Mouse (Mus musculus) midbrain, embryonic 14.5 days (tissue): Measurements from ENCODE around the gene Anks1b. TPM values are rescaled to one million over a fixed set of nuclear protein-coding genes. Genes with fewer than 3 reads are reported as not detected.
A peak's percentile ranks its signal among the peaks of the same experiment; 100 is the strongest.

ENCODE experiments used
- ATAC-seq: fragments of 200-750 bp; cut with Nextera tagmentation; 2 replicates; pipeline ENCODE4 v1.8.0; 2017; ENCODE audit warnings: moderate number of reproducible peaks, moderate library complexity; ENCODE audit not compliant: low FRiP score, low TSS enrichment
- DNase-seq: peaks from one replicate; pipeline ENCODE4 v3.0.0-alpha.2; 2015
- H3K27ac ChIP-seq: fragments of 300-500 bp; sonication (generic); replicated peaks from 2 replicates; pipeline ENCODE4 v1.5.1; 2014; ENCODE audit warnings: mild to moderate bottlenecking, low read depth, low read length, moderate library complexity
- H3K27me3 ChIP-seq: fragments of 300-500 bp; sonication (generic); 2 replicates; pipeline ENCODE4 v1.6.1; 2014; ENCODE audit warnings: low read length, control low read depth, mixed read lengths; ENCODE audit not compliant: control insufficient read depth, insufficient read depth
- H3K36me3 ChIP-seq: fragments of 300-500 bp; sonication (generic); 2 replicates; pipeline ENCODE4 v1.6.1; 2014; ENCODE audit warnings: low read length, control low read depth; ENCODE audit not compliant: control insufficient read depth, insufficient read depth
- H3K4me1 ChIP-seq: fragments of 300-500 bp; sonication (generic); 2 replicates; pipeline ENCODE4 v1.6.1; 2014; ENCODE audit warnings: mild to moderate bottlenecking, antibody characterized with exemption, low read length, control low read depth; ENCODE audit not compliant: control insufficient read depth, insufficient read depth
- H3K4me2 ChIP-seq: fragments of 300-500 bp; sonication (generic); 2 replicates; pipeline ENCODE4 v1.6.1; 2014; ENCODE audit warnings: mild to moderate bottlenecking, low read length, moderate library complexity
- H3K4me3 ChIP-seq: fragments of 300-500 bp; sonication (generic); replicated peaks from 2 replicates; pipeline ENCODE4 v1.5.1; 2014; ENCODE audit warnings: low read depth, low read length
- H3K9ac ChIP-seq: fragments of 300-500 bp; sonication (generic); replicated peaks from 2 replicates; pipeline ENCODE4 v1.6.1; 2014; ENCODE audit warnings: mild to moderate bottlenecking, low read length, moderate library complexity
- H3K9me3 ChIP-seq: fragments of 300-500 bp; sonication (generic); 2 replicates; pipeline ENCODE4 v1.6.1; 2016; ENCODE audit warnings: low read length, control low read depth, mixed read lengths; ENCODE audit not compliant: control insufficient read depth
- WGBS: fragments of 180-500 bp; shearing (Covaris S2); extraction: QIAGEN DNeasy Blood & Tissue Kit; methylation state at CpG from one replicate; pipeline ENCODE4 v1.1.7; 2014; 5-methylcytosine and 5-hydroxymethylcytosine counted together
- polyA plus RNA-seq: library from polyadenylated mRNA; unstranded; fragments of >200 nt; fragmentation: Nextera tagmentation; extraction: Ambion mirVana; gene quantifications from 2 replicates; pipeline ENCODE4 v1.2.1, GENCODE M21; 2014

Gene Anks1b
- polyA plus RNA-seq, 1 experiment from 2014 or later: 73.1 TPM

DNA sequence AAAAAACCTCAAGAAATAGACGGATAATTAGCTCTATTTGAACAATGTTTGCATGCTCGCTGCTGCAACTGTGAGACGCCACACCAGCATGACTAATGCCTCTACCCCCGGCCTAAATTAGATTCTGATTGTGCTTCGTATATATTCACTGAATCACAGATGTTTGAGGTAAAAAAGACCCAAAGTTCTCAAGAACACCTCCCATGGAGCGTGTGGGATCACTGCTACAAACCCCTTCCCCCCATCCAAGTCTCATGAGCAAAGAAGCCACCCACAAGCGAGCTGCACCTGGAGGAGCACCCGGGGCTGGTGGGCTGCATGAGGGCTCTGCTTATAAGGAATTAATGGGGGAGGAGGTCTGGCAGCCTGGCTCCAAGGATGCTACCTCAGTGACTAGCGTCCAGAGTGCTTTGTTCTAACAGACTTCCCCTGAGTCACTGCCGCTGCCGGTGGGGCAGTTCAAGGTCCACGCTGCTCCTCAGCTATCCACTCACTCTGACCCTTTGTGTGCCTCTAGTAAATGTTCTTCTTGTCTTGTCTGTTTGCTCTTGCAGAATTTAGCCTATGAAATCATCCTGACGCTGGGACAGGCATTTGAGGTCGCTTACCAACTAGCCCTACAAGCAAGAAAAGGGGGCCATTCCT is 1092.5 kb downstream of the Anks1b start:
- WGBS: 58% methylated on average over 14 of the region's 14 CpGs
- DNase-seq (no peak), ATAC-seq (no peak)
- Histone ChIP-seq H3K9ac (no peak overlapping the region), H3K4me1 (peaks cover 7% of the 10 kb centered on the region; the same call in 1 of the 2 replicates), H3K9me3 (no peaks in the 10 kb centered on the region), H3K27me3 (peaks cover 12% of the 10 kb centered on the region), H3K36me3 (no peaks in the 10 kb centered on the region), H3K4me2 (no peak overlapping the region), H3K27ac (no peak overlapping the region), H3K4me3 (no peak overlapping the region)

DNA sequence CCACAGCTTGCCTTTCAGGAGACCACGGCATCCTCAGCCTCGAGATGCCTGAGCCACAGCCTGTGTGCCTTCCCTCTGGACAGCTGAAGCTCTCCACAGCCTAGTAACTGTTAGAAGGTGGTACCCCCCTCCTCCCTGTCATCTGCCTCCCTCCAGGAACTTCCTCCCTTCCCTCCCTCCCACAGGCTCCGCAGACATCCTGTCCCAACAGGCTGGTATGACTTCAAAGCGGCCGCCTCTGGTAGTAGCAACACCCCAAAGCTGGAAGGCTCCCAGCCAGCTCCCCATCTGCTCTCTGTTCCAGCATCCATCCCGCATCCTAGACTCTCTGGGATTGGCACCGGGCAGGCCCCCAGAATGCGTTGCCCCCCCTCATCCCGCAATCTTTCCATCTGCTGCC is 1093.5 kb downstream of the Anks1b start:
- H3K4me1 ChIP-seq: peaks cover 7% of the 10 kb centered on the region; the same call in 1 of the 2 replicates
- peak; percentile 32; the same call in 1 of the 2 replicates for ATAC-seq
- H3K27me3 ChIP-seq: peaks cover 12% of the 10 kb centered on the region
- no peak overlapping the region for H3K4me3 ChIP-seq
- 31% methylated on average over 9 of the region's 9 CpGs for WGBS
- H3K9ac ChIP-seq: no peak overlapping the region
- H3K36me3 ChIP-seq: no peaks in the 10 kb centered on the region
- no peaks in the 10 kb centered on the region for H3K9me3 ChIP-seq
- H3K27ac ChIP-seq: no peak overlapping the region
- peak; percentile 45 for DNase-seq
- H3K4me2 ChIP-seq: no peak overlapping the region

DNA sequence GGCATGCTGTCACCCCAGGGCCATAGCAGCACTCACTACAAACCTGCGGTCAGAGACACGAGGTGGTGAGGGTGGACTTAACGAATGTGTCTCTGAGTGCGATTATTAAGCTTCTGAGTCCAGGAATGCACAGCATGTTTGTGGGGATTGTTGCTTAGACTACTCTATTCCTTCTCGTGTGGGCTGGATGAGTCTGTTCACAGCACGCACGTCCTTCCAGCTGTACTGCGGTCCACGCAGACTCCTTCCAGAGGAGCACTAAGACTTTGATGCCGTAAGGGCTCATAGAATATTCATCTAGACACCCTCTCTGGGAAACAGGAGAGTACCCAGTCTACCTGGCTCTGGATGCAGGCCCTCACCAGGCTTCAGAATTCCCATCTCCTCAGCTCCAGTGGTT is 1094.9 kb downstream of the Anks1b start:
- peaks cover 12% of the 10 kb centered on the region for H3K27me3 ChIP-seq
- no peak for ATAC-seq

DNA sequence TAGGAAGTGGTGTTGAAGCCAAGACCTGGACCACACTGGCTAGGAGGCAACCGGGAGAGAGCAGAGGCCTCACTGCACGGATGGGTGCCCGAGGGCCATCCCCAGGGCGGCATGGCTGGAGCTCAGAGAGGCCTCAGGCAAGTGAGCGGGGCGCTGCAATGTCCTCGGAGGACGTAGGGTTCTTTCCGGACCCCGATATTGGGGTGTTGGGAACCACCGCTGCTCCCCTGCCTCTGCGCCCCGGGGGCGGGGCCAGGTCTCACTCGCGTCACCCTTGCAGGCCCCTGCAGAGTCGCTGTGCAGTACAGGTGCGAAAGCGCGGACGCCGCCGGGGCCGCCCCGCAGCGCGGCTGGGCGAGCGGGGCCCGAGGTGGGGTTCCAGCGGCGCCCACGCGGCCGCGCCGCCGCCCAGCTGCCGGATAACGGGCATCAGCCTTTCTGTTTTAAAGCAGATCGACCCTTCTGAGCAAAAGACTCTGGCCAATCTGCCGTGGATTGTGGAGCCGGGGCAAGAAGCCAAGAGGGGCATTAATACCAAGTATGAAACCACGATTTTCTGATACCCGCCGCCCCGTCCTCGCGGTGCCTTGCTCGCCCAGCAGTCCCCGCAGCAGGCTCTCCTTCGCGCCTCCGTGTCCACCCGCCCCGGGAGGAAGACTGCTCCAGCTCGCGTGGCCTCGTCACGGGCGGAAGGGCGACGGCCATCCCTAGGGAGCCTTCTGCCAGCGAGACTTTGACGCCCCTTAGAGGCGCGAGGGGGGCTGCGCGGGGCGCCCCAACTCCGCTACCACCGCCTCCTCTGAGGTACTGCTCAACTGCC is 1096.3 kb downstream of the Anks1b start:
- Histone ChIP-seq H3K36me3 (no peaks in the 10 kb centered on the region), H3K9ac (peak overlapping the region; percentile 47), H3K9me3 (no peaks in the 10 kb centered on the region), H3K4me1 (peaks cover 7% of the 10 kb centered on the region; the same call in 1 of the 2 replicates), H3K27me3 (peaks cover 12% of the 10 kb centered on the region), H3K4me2 (peak overlapping the region; percentile 78), H3K27ac (no peak overlapping the region), H3K4me3 (peak overlapping the region; percentile 38)
- ATAC-seq (peak; percentile 52), DNase-seq (peak; percentile 61)
- 2% methylated on average over 72 of the region's 72 CpGs for WGBS

More for the DNA sequence above, 1094.9 kb downstream of the Anks1b start:
- Histone ChIP-seq H3K36me3 (no peaks in the 10 kb centered on the region), H3K9me3 (no peaks in the 10 kb centered on the region), H3K9ac (no peak overlapping the region), H3K4me2 (no peak overlapping the region), H3K4me1 (peaks cover 7% of the 10 kb centered on the region; the same call in 1 of the 2 replicates), H3K4me3 (no peak overlapping the region), H3K27ac (no peak overlapping the region)
- 82% methylated on average over 10 of the region's 10 CpGs for WGBS
- DNase-seq: no peak

DNA sequence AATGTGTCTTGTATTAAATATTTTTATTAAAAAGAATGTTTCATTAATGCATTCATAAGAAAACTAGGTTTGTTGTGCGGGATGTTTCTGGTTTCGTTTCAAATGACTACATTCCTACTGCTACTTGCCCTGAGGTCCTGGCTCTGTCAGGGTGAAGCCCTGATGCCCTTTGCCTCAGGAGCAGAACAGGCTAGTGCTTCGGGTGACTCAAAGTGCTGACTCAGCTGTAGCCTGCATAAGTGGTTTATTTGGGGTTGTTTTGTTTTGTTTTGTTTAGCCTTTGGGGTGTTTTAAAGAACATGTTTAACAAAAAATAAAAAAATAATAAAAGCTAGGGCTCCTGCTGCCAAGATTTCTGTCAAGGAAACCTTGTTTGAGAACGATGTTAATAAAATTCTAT is 1097.3 kb downstream of the Anks1b start:
- Histone ChIP-seq H3K27me3 (peaks cover 12% of the 10 kb centered on the region), H3K27ac (no peak overlapping the region), H3K4me1 (peaks cover 7% of the 10 kb centered on the region; the same call in 1 of the 2 replicates), H3K4me3 (no peak overlapping the region), H3K9me3 (no peaks in the 10 kb centered on the region), H3K4me2 (no peak overlapping the region), H3K36me3 (no peaks in the 10 kb centered on the region), H3K9ac (no peak overlapping the region)
- no peak for ATAC-seq
- DNase-seq: no peak
- 44% methylated on average over 4 of the region's 4 CpGs for WGBS

DNA sequence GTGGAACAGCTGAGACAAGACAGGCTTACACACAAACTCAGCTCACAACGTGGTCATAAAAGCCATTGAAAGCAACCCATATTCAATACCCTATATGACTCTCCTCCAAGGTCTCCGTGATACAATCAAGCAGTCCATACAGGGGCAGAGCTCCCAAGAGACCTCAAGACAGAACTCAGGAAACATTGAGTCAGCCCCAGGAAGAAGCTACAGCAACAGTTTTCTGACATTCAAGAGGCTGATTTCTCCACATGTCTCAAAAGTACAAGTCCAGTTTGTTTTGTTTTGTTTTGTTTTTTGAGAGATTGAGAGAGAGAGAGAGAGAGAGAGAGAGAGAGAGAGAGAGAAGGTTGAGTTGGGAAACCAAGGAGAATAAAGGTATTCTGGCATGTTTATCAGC is 1100.8 kb downstream of the Anks1b start:
- WGBS: 76% methylated on average over 2 of the region's 2 CpGs
- H3K4me3 ChIP-seq: no peak overlapping the region
- H3K9ac ChIP-seq: no peak overlapping the region
- no peak overlapping the region for H3K4me2 ChIP-seq
- DNase-seq (no peak), ATAC-seq (no peak)
- H3K36me3 ChIP-seq: no peaks in the 10 kb centered on the region
- no peaks in the 10 kb centered on the region; the same call in 1 of the 2 replicates for H3K27me3 ChIP-seq
- no peak overlapping the region for H3K27ac ChIP-seq
- no peaks in the 10 kb centered on the region for H3K9me3 ChIP-seq
- peaks cover 7% of the 10 kb centered on the region; the same call in 1 of the 2 replicates for H3K4me1 ChIP-seq

DNA sequence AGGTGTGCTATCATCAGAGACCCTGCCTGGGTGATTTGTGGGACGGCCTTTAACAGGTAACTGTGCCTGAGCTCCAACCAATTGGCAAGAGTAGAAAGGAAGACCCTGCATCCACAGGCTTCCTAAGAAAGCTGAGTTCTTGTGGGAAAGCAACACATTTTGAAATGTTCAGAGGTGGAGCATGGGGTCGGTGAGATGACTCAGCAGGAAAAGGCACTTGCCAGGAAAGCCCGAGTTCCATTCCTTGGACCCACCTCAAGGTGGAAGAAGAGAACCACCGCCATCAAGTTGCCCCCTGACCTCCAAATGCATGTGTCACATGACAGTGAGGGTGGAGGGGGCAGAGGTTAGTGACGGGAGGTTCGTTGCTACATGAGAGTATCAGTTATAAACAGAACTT is 1101.2 kb downstream of the Anks1b start:
- WGBS: 93% methylated on average over 6 of the region's 6 CpGs
- peaks cover 4% of the 10 kb centered on the region; the same call in 1 of the 2 replicates for H3K4me1 ChIP-seq
- no peak for DNase-seq
- no peak overlapping the region for H3K4me2 ChIP-seq
- no peak for ATAC-seq
- no peaks in the 10 kb centered on the region for H3K9me3 ChIP-seq
- no peak overlapping the region for H3K27ac ChIP-seq
- H3K9ac ChIP-seq: no peak overlapping the region
- no peaks in the 10 kb centered on the region; the same call in 1 of the 2 replicates for H3K27me3 ChIP-seq
- no peak overlapping the region for H3K4me3 ChIP-seq
- H3K36me3 ChIP-seq: no peaks in the 10 kb centered on the region

DNA sequence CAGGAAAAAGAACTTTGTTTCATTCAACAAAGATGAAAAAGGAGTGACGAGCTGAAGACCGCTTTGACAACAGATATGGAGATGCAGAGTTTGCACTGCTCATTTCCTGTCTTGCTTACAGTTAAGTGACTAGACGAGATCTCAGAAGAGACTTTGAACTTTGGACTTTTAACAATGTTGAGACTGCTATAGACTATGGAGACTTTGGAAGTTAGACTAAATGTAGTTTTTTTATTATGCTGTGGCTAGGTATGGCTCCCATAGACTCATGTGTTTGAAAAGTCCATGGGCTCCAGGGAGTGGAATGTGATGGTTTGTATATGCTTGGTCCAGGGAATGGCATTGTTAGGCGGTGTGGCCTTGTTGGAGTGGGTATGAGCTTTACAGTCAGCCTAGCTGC is 1108.5 kb downstream of the Anks1b start:
- no peak overlapping the region for H3K9ac ChIP-seq
- H3K27me3 ChIP-seq: no peaks in the 10 kb centered on the region
- H3K27ac ChIP-seq: no peak overlapping the region
- no peak for ATAC-seq
- no peaks in the 10 kb centered on the region for H3K4me1 ChIP-seq
- no peak overlapping the region for H3K4me3 ChIP-seq
- H3K9me3 ChIP-seq: no peaks in the 10 kb centered on the region
- WGBS: 92% methylated on average over 4 of the region's 4 CpGs
- H3K36me3 ChIP-seq: no peaks in the 10 kb centered on the region
- H3K4me2 ChIP-seq: no peak overlapping the region
- no peak for DNase-seq
